Mouse (Mus musculus) lung, adult 18-20 months (tissue): ENCODE data around the gene Zfp385c.
A peak's percentile ranks its signal among the peaks of the same experiment; 100 is the strongest.

Experiments used
- DNase-seq, 2 experiments: peaks; one replicate each; pipeline ENCODE4 v3.0.0; 2022; ENCODE audit warnings: mixed read lengths in 2 of 2

Gene Zfp385c

DNA sequence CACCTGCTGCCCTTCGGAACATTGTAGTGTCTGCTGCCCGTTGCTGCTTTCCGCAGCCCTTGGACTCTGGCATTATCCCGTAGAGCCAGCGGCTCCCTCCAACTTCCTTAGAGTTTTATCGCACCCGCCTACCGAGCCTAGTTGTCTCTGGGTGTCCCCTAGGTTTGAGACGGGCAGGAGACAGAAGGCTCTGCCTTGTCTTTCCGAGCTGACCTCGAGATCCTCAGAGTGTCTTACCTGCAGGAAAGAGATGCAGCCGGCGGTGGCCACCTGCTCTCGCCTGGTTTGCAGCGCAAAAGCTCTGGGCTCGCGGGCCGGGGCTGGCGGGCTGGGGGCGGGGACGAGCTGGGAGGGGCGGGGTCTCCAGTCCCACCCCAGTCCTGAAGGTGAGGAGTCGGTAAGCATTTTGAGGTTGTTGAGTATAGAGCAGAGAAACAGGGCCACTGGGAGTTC, at the start of gene Zfp385c:
Zfp385c (minus strand) TSS at position 292 of the 453 bp plus-strand sequence.
- DNase-seq = no peak

- DNase-seq = no peak
These were observed 49.1 kb upstream of the Zfp385c start for GRCm38 (mm10) chr11:100741348-100741747.

- no peak for DNase-seq
These were observed 46.5 kb upstream of the Zfp385c start for GRCm38 (mm10) chr11:100738749-100739148.

DNA sequence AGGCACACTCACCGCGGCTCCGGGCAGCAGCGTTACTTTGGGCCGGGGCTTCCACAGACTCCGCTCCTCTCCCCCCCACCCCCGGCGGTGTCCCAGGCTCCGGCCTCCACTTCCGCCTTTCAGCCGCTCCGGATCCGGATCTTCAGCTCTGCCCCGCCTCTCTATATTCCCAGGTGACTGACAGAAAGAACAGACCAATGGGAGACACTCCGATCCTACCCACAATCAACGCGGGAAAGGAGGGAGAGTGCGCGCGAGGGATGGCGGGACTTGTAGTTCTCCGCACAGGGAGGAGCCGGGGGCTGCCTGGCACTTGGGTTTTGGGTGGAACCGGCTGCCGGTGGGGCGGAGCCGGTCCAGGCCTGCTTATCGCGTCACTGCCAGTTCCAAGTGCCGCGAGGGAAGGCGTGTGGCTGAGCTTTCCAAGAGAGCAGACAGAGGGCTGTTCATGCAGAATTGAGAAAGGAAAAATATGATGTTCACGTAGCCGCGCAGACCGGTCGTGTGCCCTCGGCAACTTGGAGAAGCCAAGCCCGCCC, 45.9 kb upstream of the Zfp385c start, which contains the start of gene Rab5c:
Rab5c (minus strand) TSS at position 150 of the 539 bp plus-strand sequence.
- peak; percentile 100 for DNase-seq

GRCm38 (mm10) chr11:100737105-100737733, 45.0 kb upstream of the Zfp385c start:
- DNase-seq = no peak

GRCm38 (mm10) chr11:100736746-100737080, 44.5 kb upstream of the Zfp385c start:
- no peak for DNase-seq

DNA sequence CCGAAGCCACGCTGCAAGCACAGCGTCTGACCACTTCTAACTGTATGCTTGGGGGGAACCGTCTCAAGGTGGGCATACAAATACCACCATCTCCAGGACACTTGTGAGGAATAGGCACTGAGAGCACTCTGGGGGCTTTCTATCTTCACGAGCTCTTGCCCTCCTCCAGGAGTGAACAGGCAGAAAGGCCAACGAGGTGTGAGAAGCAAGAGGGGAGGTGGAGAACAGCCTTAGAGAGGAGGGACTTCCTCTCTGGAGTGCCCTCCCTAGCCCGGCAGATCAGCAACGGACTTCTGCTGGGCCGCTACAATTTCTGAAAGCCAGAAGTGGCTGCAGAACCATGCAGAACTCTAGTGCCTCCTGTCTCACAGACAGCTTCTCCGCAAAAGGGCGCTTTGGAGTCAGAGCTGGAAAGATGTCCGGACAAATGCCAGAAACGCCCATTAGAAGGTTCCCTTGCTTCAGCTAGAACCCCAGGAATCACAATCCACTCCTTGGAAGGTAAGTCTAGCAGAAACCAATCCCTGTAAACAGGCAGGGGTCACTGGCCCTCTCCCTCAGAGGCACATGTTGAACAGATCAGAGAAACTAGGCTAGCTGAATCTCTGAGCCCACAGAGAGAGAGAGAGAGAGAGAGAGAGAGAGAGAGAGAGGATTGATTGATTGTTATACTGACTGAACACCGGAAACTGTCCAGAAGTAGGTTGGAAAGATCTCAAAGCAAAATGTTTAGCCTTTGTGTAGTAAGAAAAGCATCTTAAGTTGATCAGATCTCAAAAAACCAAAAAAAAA, 43.9 kb upstream of the Zfp385c start:
- DNase-seq = no peak

GRCm38 (mm10) chr11:100735134-100735865, 43.0 kb upstream of the Zfp385c start:
- DNase-seq = no peak

GRCm38 (mm10) chr11:100730477-100731205, 38.4 kb upstream of the Zfp385c start:
- no peak for DNase-seq

GRCm38 (mm10) chr11:100729976-100730375, 37.7 kb upstream of the Zfp385c start:
- no peak for DNase-seq

- no peak for DNase-seq
These were observed 36.3 kb upstream of the Zfp385c start for GRCm38 (mm10) chr11:100728601-100729000.

DNA sequence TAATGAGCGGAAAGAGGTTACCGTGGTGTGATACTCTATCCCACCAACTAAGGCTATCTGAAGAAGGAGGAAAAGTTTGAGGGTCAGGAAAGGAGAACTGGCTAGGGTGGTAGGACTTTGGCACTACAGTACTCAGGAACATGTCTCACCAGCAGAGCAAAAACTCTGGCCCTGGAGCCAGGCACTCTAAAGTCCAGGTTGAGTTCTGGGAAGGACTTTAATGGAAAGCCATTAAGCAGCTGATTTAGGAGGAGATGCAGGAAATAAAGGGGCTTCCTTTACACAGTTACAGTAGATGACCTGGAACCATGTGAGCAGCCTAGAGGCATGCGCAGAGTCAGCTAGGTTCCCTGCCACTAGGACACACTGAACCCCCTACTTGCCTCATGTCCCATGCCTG, 34.9 kb upstream of the Zfp385c start:
- no peak for DNase-seq

- peak; percentile 52 to 78 for DNase-seq
These were observed 32.8 kb upstream of the Zfp385c start for GRCm38 (mm10) chr11:100724919-100725512.

DNA sequence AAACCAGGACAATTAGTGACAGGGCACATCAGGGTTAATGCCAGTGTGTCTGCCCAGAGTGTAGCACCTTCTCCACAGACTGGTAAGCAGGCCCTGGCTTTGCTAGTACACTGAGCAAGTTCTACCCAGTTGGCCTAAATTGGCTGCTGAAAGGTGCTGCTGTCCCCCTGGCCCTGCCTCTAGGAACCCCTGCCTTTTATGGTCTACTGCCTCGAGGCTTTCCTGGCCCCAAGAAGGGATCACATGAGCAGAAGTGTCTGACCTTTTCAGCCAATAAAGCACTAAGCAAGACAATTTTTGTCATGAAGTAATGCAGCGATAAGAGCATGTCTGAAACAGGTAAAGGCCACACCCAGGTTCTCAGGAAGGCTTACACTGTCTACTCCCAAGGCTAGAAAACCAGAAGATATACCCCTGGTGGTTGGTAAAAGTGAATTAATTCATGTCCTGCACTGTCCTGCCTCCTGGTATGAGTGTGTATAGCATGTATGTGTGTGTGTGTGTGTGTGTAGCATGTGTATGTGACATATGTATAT, 30.3 kb upstream of the Zfp385c start:
- no peak for DNase-seq

GRCm38 (mm10) chr11:100721776-100722492, 29.7 kb upstream of the Zfp385c start:
- DNase-seq = no peak

GRCm38 (mm10) chr11:100721254-100721653, 29.0 kb upstream of the Zfp385c start:
- DNase-seq = no peak

DNA sequence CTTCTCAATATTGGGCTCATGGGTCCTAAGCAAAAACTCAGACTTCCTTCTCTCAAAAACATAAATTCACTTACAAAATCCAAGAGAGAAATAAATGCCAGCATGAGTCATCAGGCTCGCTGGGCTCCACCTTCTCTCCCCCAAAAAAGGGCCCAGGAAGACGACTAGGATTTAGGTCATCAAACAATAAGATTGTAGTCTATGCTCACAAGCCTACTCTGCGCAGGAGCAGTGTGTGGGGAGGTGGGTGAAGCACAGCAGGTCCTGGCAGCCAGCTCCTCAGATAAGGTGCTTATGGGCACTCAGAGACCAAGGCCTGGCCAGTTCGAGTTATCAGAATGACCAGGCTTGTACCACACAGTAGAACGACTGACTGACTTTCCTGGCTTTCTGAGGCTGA, 28.1 kb upstream of the Zfp385c start:
- DNase-seq = no peak

GRCm38 (mm10) chr11:100719893-100720292, 27.6 kb upstream of the Zfp385c start:
- DNase-seq = peak in 1 of 2 experiments; percentile 48

DNA sequence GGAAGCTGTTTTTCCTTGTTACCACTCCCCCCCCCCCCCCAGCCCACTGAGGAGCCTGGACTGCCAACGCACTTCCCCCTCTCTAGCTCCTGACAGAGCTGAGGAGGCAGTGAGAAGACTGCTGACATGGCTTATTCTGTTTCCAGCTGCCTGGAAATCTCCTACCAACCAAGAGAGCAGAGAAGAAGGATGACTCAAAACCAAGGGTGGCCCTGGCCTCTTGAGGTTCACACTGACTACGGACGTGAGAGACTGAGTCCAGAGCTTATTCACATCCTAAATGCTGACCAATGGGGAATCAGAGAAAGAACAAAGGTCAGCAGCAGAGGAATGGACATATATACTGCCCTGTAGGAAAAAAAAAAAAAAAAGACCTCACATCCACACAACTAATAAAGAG, 27.1 kb upstream of the Zfp385c start:
- DNase-seq = no peak

- no peak for DNase-seq
These were observed 26.6 kb upstream of the Zfp385c start for GRCm38 (mm10) chr11:100718866-100719265.

- no peak for DNase-seq
These were observed 26.2 kb upstream of the Zfp385c start for GRCm38 (mm10) chr11:100718462-100718861.
